Mouse (Mus musculus): ENCODE results near the gene Dnm2. TPM values are rescaled to one million over a fixed set of nuclear protein-coding genes. Genes with fewer than 3 reads are reported as not detected.

Dnm2 gene
- polyA plus RNA-seq, 1 experiment from 2014 or later, result 60.7 TPM

GRCm38 (mm10) chr9:21437577-21437976 lies 12.9 kb downstream of the Dnm2 start:
- no peak for DNase-seq (ENCODE audit: low spot score)
- Histone ChIP-seq H3K27me3 (ENCODE audit: control insufficient read depth, insufficient read depth, low read length) (no peaks in the 10 kb centered on the region), H3K4me2 (replicated peaks) (no peak overlapping the region), H3K9me3 (ENCODE audit: control insufficient read depth, low read length) (no peaks in the 10 kb centered on the region), H3K9ac (no peak overlapping the region), H3K4me1 (replicated peaks; ENCODE audit: control insufficient read depth, insufficient read depth, low read length) (no peaks in the 10 kb centered on the region), H3K36me3 (replicated peaks; ENCODE audit: control insufficient read depth, insufficient read depth) (no peaks in the 10 kb centered on the region; the same call in 1 of the 2 replicates), H3K4me3 (replicated peaks; ENCODE audit: low read length) (no peak overlapping the region), H3K27ac (no peak overlapping the region)
- WGBS, result 91% methylated on average over 6 of the region's 6 CpGs
- ATAC-seq (ENCODE audit: low FRiP score), result no peak

- H3K4me3 ChIP-seq (replicated peaks; ENCODE audit: low read length), result no peak overlapping the region
- 77% methylated on average over 3 of the region's 3 CpGs for WGBS
- no peak overlapping the region for H3K27ac ChIP-seq
- no peaks in the 10 kb centered on the region for H3K9me3 ChIP-seq (ENCODE audit: control insufficient read depth, low read length)
- no peak for DNase-seq (ENCODE audit: low spot score)
- H3K4me1 ChIP-seq (replicated peaks; ENCODE audit: control insufficient read depth, insufficient read depth, low read length), result no peaks in the 10 kb centered on the region
- H3K4me2 ChIP-seq (replicated peaks), result no peak overlapping the region
- no peak overlapping the region for H3K9ac ChIP-seq
- H3K36me3 ChIP-seq (replicated peaks; ENCODE audit: control insufficient read depth, insufficient read depth), result no peaks in the 10 kb centered on the region; the same call in 1 of the 2 replicates
- ATAC-seq (ENCODE audit: low FRiP score), result no peak
- H3K27me3 ChIP-seq (ENCODE audit: control insufficient read depth, insufficient read depth, low read length), result no peaks in the 10 kb centered on the region
Measured at GRCm38 (mm10) chr9:21438219-21438618, 13.5 kb downstream of the Dnm2 start.

- Histone ChIP-seq H3K4me3 (replicated peaks; ENCODE audit: low read length) (no peak overlapping the region), H3K27me3 (ENCODE audit: control insufficient read depth, insufficient read depth, low read length) (no peaks in the 10 kb centered on the region), H3K27ac (no peak overlapping the region), H3K9ac (no peak overlapping the region), H3K36me3 (replicated peaks; ENCODE audit: control insufficient read depth, insufficient read depth) (no peaks in the 10 kb centered on the region), H3K9me3 (ENCODE audit: control insufficient read depth, low read length) (no peaks in the 10 kb centered on the region), H3K4me1 (replicated peaks; ENCODE audit: control insufficient read depth, insufficient read depth, low read length) (no peaks in the 10 kb centered on the region), H3K4me2 (replicated peaks) (no peak overlapping the region)
- WGBS, result 83% methylated on average over 3 of the region's 3 CpGs
- no peak for ATAC-seq (ENCODE audit: low FRiP score)
- no peak for DNase-seq (ENCODE audit: low spot score)
Measured at GRCm38 (mm10) chr9:21439456-21439855, 14.7 kb downstream of the Dnm2 start.

DNA sequence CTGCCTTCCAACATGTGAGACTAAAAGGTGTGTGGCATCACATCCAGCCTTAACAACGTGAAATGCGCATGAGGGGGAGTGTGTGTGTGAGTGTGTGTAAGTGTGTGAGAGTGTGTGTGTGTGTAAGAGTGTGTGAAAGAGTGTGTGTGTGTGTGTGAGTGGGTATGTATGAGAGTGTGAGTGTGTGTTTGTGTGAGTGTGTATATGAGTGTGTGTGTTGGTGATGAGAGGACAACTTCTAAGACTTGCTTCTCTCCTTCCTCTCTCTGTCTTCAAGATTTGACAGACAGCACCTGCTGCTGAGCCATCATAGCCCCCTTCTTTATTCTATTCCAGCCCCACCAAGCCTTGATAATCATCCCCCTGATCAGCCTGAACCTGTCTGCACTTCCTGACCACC lies 15.2 kb downstream of the Dnm2 start:
- Histone ChIP-seq H3K4me3 (replicated peaks; ENCODE audit: low read length) (no peak overlapping the region), H3K27me3 (ENCODE audit: control insufficient read depth, insufficient read depth, low read length) (no peaks in the 10 kb centered on the region), H3K9me3 (ENCODE audit: control insufficient read depth, low read length) (no peaks in the 10 kb centered on the region), H3K4me2 (replicated peaks) (no peak overlapping the region), H3K27ac (no peak overlapping the region), H3K36me3 (replicated peaks; ENCODE audit: control insufficient read depth, insufficient read depth) (no peaks in the 10 kb centered on the region), H3K9ac (no peak overlapping the region), H3K4me1 (replicated peaks; ENCODE audit: control insufficient read depth, insufficient read depth, low read length) (no peaks in the 10 kb centered on the region)
- WGBS, result 95% methylated on average over 2 of the region's 2 CpGs
- ATAC-seq (ENCODE audit: low FRiP score) (no peak), DNase-seq (ENCODE audit: low spot score) (no peak)

GRCm38 (mm10) chr9:21440387-21440786 lies 15.7 kb downstream of the Dnm2 start:
- no peak for ATAC-seq (ENCODE audit: low FRiP score)
- H3K4me1 ChIP-seq (replicated peaks; ENCODE audit: control insufficient read depth, insufficient read depth, low read length), result no peaks in the 10 kb centered on the region

GRCm38 (mm10) chr9:21443853-21444252 lies 19.1 kb downstream of the Dnm2 start:
- H3K9ac ChIP-seq, result no peak overlapping the region
- H3K4me2 ChIP-seq (replicated peaks), result no peak overlapping the region
- H3K9me3 ChIP-seq (ENCODE audit: control insufficient read depth, low read length), result no peaks in the 10 kb centered on the region
- no peaks in the 10 kb centered on the region for H3K36me3 ChIP-seq (replicated peaks; ENCODE audit: control insufficient read depth, insufficient read depth)
- H3K4me3 ChIP-seq (replicated peaks; ENCODE audit: low read length), result no peak overlapping the region
- 96% methylated on average over 8 of the region's 8 CpGs for WGBS
- ATAC-seq (ENCODE audit: low FRiP score) (no peak), DNase-seq (ENCODE audit: low spot score) (no peak)
- no peak overlapping the region for H3K27ac ChIP-seq
- no peaks in the 10 kb centered on the region for H3K27me3 ChIP-seq (ENCODE audit: control insufficient read depth, insufficient read depth, low read length)
- H3K4me1 ChIP-seq (replicated peaks; ENCODE audit: control insufficient read depth, insufficient read depth, low read length), result no peaks in the 10 kb centered on the region

More at GRCm38 (mm10) chr9:21440387-21440786, 15.7 kb downstream of the Dnm2 start:
- Histone ChIP-seq H3K4me3 (replicated peaks; ENCODE audit: low read length) (no peak overlapping the region), H3K36me3 (replicated peaks; ENCODE audit: control insufficient read depth, insufficient read depth) (no peaks in the 10 kb centered on the region), H3K27me3 (ENCODE audit: control insufficient read depth, insufficient read depth, low read length) (no peaks in the 10 kb centered on the region), H3K4me2 (replicated peaks) (no peak overlapping the region), H3K27ac (no peak overlapping the region), H3K9me3 (ENCODE audit: control insufficient read depth, low read length) (no peaks in the 10 kb centered on the region), H3K9ac (no peak overlapping the region)
- DNase-seq (ENCODE audit: low spot score), result no peak

- DNase-seq (ENCODE audit: low spot score) (no peak), ATAC-seq (ENCODE audit: low FRiP score) (no peak)
- H3K27ac ChIP-seq, result no peak overlapping the region
- no peak overlapping the region for H3K9ac ChIP-seq
- H3K36me3 ChIP-seq (replicated peaks; ENCODE audit: control insufficient read depth, insufficient read depth), result no peaks in the 10 kb centered on the region
- no peak overlapping the region for H3K4me2 ChIP-seq (replicated peaks)
- H3K4me3 ChIP-seq (replicated peaks; ENCODE audit: low read length), result no peak overlapping the region
- no peaks in the 10 kb centered on the region for H3K9me3 ChIP-seq (ENCODE audit: control insufficient read depth, low read length)
- no peaks in the 10 kb centered on the region for H3K4me1 ChIP-seq (replicated peaks; ENCODE audit: control insufficient read depth, insufficient read depth, low read length)
- 91% methylated on average over 4 of the region's 4 CpGs for WGBS
- H3K27me3 ChIP-seq (ENCODE audit: control insufficient read depth, insufficient read depth, low read length), result no peaks in the 10 kb centered on the region
Measured at GRCm38 (mm10) chr9:21444574-21444973, 19.9 kb downstream of the Dnm2 start.

DNA sequence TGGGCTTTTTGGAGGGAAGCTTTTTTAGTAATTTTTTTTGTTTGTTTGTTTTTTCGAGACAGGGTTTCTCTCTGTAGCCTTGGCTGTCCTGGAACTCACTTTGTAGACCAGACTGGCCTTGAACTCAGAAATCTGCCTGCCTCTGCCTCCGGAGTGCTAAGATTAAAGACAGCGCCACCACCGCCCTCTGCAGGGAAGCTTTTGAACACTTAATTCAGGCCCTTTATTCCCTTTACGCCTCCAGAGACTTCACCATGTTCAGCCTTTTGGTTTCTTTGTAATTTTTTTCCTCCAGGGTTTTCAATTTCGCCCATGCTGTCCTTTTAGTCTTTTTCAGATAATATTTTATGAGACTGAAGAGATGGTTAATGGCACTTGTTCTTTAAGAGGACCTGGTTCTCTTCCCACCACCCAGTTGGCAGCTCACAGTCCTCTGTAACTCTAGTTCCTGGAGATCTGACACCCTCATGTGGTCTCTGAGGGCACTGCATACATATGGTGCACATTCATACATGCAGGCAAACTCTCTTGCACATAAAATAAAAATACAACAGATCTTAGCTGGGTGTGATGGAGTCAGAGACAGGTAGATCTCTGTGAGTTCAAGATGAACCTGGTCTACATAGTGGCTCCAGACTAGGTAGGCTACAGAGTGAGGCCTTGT lies 20.5 kb downstream of the Dnm2 start:
- Histone ChIP-seq H3K27me3 (ENCODE audit: control insufficient read depth, insufficient read depth, low read length) (no peaks in the 10 kb centered on the region), H3K4me1 (replicated peaks; ENCODE audit: control insufficient read depth, insufficient read depth, low read length) (no peaks in the 10 kb centered on the region), H3K9me3 (ENCODE audit: control insufficient read depth, low read length) (no peaks in the 10 kb centered on the region), H3K4me3 (replicated peaks; ENCODE audit: low read length) (no peak overlapping the region), H3K9ac (no peak overlapping the region), H3K36me3 (replicated peaks; ENCODE audit: control insufficient read depth, insufficient read depth) (no peaks in the 10 kb centered on the region), H3K27ac (no peak overlapping the region), H3K4me2 (replicated peaks) (no peak overlapping the region)
- WGBS, result 98% methylated on average over 6 of the region's 6 CpGs
- DNase-seq (ENCODE audit: low spot score) (no peak), ATAC-seq (ENCODE audit: low FRiP score) (no peak)

- Histone ChIP-seq H3K27me3 (ENCODE audit: control insufficient read depth, insufficient read depth, low read length) (no peaks in the 10 kb centered on the region), H3K36me3 (replicated peaks; ENCODE audit: control insufficient read depth, insufficient read depth) (no peaks in the 10 kb centered on the region), H3K9me3 (ENCODE audit: control insufficient read depth, low read length) (no peaks in the 10 kb centered on the region), H3K9ac (no peak overlapping the region), H3K4me2 (replicated peaks) (no peak overlapping the region), H3K27ac (no peak overlapping the region), H3K4me1 (replicated peaks; ENCODE audit: control insufficient read depth, insufficient read depth, low read length) (no peaks in the 10 kb centered on the region), H3K4me3 (replicated peaks; ENCODE audit: low read length) (no peak overlapping the region)
- DNase-seq (ENCODE audit: low spot score) (no peak), ATAC-seq (ENCODE audit: low FRiP score) (no peak)
- 93% methylated on average over 2 of the region's 2 CpGs for WGBS
Measured at GRCm38 (mm10) chr9:21447778-21448177, 23.1 kb downstream of the Dnm2 start.

- H3K27me3 ChIP-seq (ENCODE audit: control insufficient read depth, insufficient read depth, low read length), result no peaks in the 10 kb centered on the region
- ATAC-seq (ENCODE audit: low FRiP score) (no peak), DNase-seq (ENCODE audit: low spot score) (no peak)
- H3K4me1 ChIP-seq (replicated peaks; ENCODE audit: control insufficient read depth, insufficient read depth, low read length), result no peaks in the 10 kb centered on the region
- H3K27ac ChIP-seq, result no peak overlapping the region
- 92% methylated on average over 2 of the region's 2 CpGs for WGBS
- H3K4me2 ChIP-seq (replicated peaks), result no peak overlapping the region
- no peak overlapping the region for H3K4me3 ChIP-seq (replicated peaks; ENCODE audit: low read length)
- H3K9ac ChIP-seq, result no peak overlapping the region
- H3K9me3 ChIP-seq (ENCODE audit: control insufficient read depth, low read length), result no peaks in the 10 kb centered on the region
- H3K36me3 ChIP-seq (replicated peaks; ENCODE audit: control insufficient read depth, insufficient read depth), result no peaks in the 10 kb centered on the region
Measured at GRCm38 (mm10) chr9:21449710-21450109, 25.0 kb downstream of the Dnm2 start.
